ENCODE assay signal across 8 mouse cellular contexts in genomic region chr5:123394303-123394956, GRCm38 (mm10). TPM values are rescaled to one million over a fixed set of nuclear protein-coding genes. Genes with fewer than 3 reads are reported as not detected.
A peak's percentile ranks its signal among the peaks of the same experiment; 100 is the strongest.
DNase-seq lines count a peak whose midpoint lies in the region; ATAC-seq and TF ChIP-seq lines count a peak whose summit lies in the region.

Gene Mlxip (plus strand): TSS chr5:123394798.

- peak within 1 kb of the TSS; percentile 86 for H3K9ac ChIP-seq in heart, embryonic 11.5 days (ENCODE audit: low read depth, low read length)
- H3K9ac ChIP-seq in kidney, embryonic 16.5 days (replicated peaks; ENCODE audit: low read length): peak within 1 kb of the TSS; percentile 81
- peak within 1 kb of the TSS; percentile 93 for H3K9ac ChIP-seq in liver, adult 2 months (ENCODE audit: low read depth, low read length)

- peaks cover 4% of the 10 kb centered on the region; the same call in 1 of the 2 replicates for H3K79me2 ChIP-seq in liver, adult 2 months (ENCODE audit: control insufficient read depth, insufficient read depth, low read length)
- peaks cover 13% of the 10 kb centered on the region for H3K79me2 ChIP-seq in myocyte (ENCODE audit: control insufficient read depth, insufficient read depth)

- TF ChIP-seq POLR2A in liver, adult 2 months (IDR thresholded peaks at IDR 0.05; ENCODE audit: extremely low read depth, insufficient read depth, low read length): peak; percentile 69; the same call in 1 of the 2 replicates
- TF ChIP-seq POLR2A in myocyte (IDR thresholded peaks at IDR 0.05; ENCODE audit: insufficient read length, low read depth): peak; percentile 82

- peak within 1 kb of the TSS; percentile 61 for H3ac ChIP-seq in myocyte (ENCODE audit: control insufficient read depth, insufficient read length)

- H3K4me1 ChIP-seq in heart, embryonic 11.5 days (ENCODE audit: control insufficient read depth, insufficient read depth, low read length): peaks cover 36% of the 10 kb centered on the region
- peaks cover 44% of the 10 kb centered on the region for H3K4me1 ChIP-seq in kidney, embryonic 16.5 days (ENCODE audit: insufficient read depth, low read length)
- peaks cover 3% of the 10 kb centered on the region for H3K4me1 ChIP-seq in liver, adult 2 months (ENCODE audit: control insufficient read depth, insufficient read depth, low read length)

- peak within 1 kb of the TSS; percentile 93 for H3K4me2 ChIP-seq in heart, embryonic 11.5 days
- peak within 1 kb of the TSS; percentile 79 for H3K4me2 ChIP-seq in kidney, embryonic 16.5 days (replicated peaks; ENCODE audit: low read depth, low read length)
- peak within 1 kb of the TSS; percentile 99 for H3K4me2 ChIP-seq in myocyte (ENCODE audit: low read depth)

- no peaks in the 10 kb centered on the region for H3K27me3 ChIP-seq in heart, embryonic 11.5 days (ENCODE audit: control insufficient read depth, insufficient read depth, low read length)
- no peaks in the 10 kb centered on the region for H3K27me3 ChIP-seq in kidney, embryonic 16.5 days (ENCODE audit: insufficient read depth, low read length)
- no peaks in the 10 kb centered on the region for H3K27me3 ChIP-seq in liver, adult 2 months (ENCODE audit: control insufficient read depth, insufficient read depth, low read length)
- no peaks in the 10 kb centered on the region for H3K27me3 ChIP-seq in myocyte (ENCODE audit: control insufficient read depth, insufficient read depth, insufficient read length)
- no peaks in the 10 kb centered on the region for H3K27me3 ChIP-seq in splenic B cell, adult 2 months (ENCODE audit: control insufficient read depth, insufficient read depth, low read length, poor library complexity, severe bottlenecking)

- under 1% methylated on average over 45 of the region's 50 CpGs for WGBS in heart, embryonic 11.5 days (ENCODE audit: insufficient replicate concordance)
- 0% methylated on average over 47 of the region's 50 CpGs for WGBS in kidney, embryonic 16.5 days
- WGBS in liver, adult 2 months: 1% methylated on average over 49 of the region's 50 CpGs

- H3K4me3 ChIP-seq in heart, embryonic 11.5 days (ENCODE audit: low read depth, low read length): peak within 1 kb of the TSS; percentile 76
- peak within 1 kb of the TSS; percentile 89 for H3K4me3 ChIP-seq in kidney, embryonic 16.5 days (ENCODE audit: low read length)
- H3K4me3 ChIP-seq in liver, adult 2 months (ENCODE audit: insufficient read depth, low read depth, low read length): peak within 1 kb of the TSS; percentile 73
- peak within 1 kb of the TSS; percentile 68 for H3K4me3 ChIP-seq in myocyte

- H3K36me3 ChIP-seq in heart, embryonic 11.5 days (ENCODE audit: control insufficient read depth, insufficient read depth, low read length): no peaks in the 10 kb centered on the region
- H3K36me3 ChIP-seq in kidney, embryonic 16.5 days (ENCODE audit: insufficient read depth, low read length): no peaks in the 10 kb centered on the region
- no peaks in the 10 kb centered on the region for H3K36me3 ChIP-seq in liver, adult 2 months (ENCODE audit: control insufficient read depth, insufficient read depth, low read length)
- no peaks in the 10 kb centered on the region for H3K36me3 ChIP-seq in myocyte (ENCODE audit: control insufficient read depth, insufficient read depth)
- no peaks in the 10 kb centered on the region for H3K36me3 ChIP-seq in splenic B cell, adult 2 months (ENCODE audit: control insufficient read depth, insufficient read depth, low read length, poor library complexity, severe bottlenecking)

- peak; percentile 15; the same call in 1 of the 2 replicates for TF ChIP-seq CTCF in liver, adult 2 months (IDR thresholded peaks at IDR 0.05; ENCODE audit: low read depth, low read length)

- peak; percentile 83 to 84 for DNase-seq in B cell, adult 2 months
- DNase-seq in brain, adult 2 months (ENCODE audit: low read depth, low spot score): peak; percentile 98
- DNase-seq in liver, adult 2 months (ENCODE audit: extremely low read depth, low read depth, low spot score): peak; percentile 88
- DNase-seq in splenic B cell, adult 2 months (ENCODE audit: low read depth, low spot score): peak; percentile 92

- H3K27ac ChIP-seq in heart, embryonic 11.5 days (ENCODE audit: low read depth, low read length): peak within 1 kb of the TSS; percentile 94
- H3K27ac ChIP-seq in kidney, embryonic 16.5 days (ENCODE audit: low read length): peak within 1 kb of the TSS; percentile 82
- peak within 1 kb of the TSS; percentile 45 for H3K27ac ChIP-seq in liver, adult 2 months (replicated peaks; ENCODE audit: insufficient read depth, low read depth, low read length)

- H3K9me3 ChIP-seq in heart, embryonic 11.5 days (replicated peaks; ENCODE audit: control insufficient read depth, low read length): no peaks in the 10 kb centered on the region
- H3K9me3 ChIP-seq in kidney, embryonic 16.5 days (ENCODE audit: low read length): no peaks in the 10 kb centered on the region

- ATAC-seq in erythroblast, adult 5-6 weeks (replicated peaks; ENCODE audit: low FRiP score, poor library complexity, severe bottlenecking): peak; percentile 88
- peak; percentile 94 for ATAC-seq in heart, embryonic 11.5 days (replicated peaks; ENCODE audit: insufficient number of reproducible peaks, low FRiP score, low TSS enrichment)
- peak; percentile 99 for ATAC-seq in kidney, embryonic 16.5 days (ENCODE audit: low FRiP score, low TSS enrichment)

TF ChIP-seq in myocyte, 11 proteins besides CTCF, POLR2A, EP300 and RAD21:
- TF ChIP-seq USF1 (IDR thresholded peaks at IDR 0.05; ENCODE audit: low read depth) (peak; percentile 71), E2F4 (IDR thresholded peaks at IDR 0.05; ENCODE audit: insufficient read depth) (no peak), MAX (IDR thresholded peaks at IDR 0.05; ENCODE audit: low read depth) (peak; percentile 54), POLR2AphosphoS2 (IDR thresholded peaks at IDR 0.05; ENCODE audit: insufficient read length, low read depth) (peak; percentile 79), REST (IDR thresholded peaks at IDR 0.05; ENCODE audit: insufficient read depth, insufficient read length) (no peak)

RNA-seq across cellular contexts. Expression of gene Mlxip, which starts in this region (rescaled TPM):
- total RNA-seq in erythroblast, adult 5-6 weeks (2015; ENCODE audit: low replicate concordance): 4.4 and 7.9 TPM in 2 replicates
- 1.5 and 2.5 TPM in 2 replicates for total RNA-seq in erythroblast, adult 5-6 weeks (2017; ENCODE audit: low replicate concordance)
- polyA plus RNA-seq in heart, embryonic 11.5 days (2014; fragmentation: Nextera tagmentation; extraction: Ambion mirVana): 12.0 and 15.2 TPM in 2 replicates
- polyA plus RNA-seq in kidney, embryonic 16.5 days (2015; fragmentation: Nextera tagmentation; extraction: Ambion mirVana): 17.4 and 21.1 TPM in 2 replicates
- total RNA-seq in liver, adult 2 months (2014; rRNA removed): 2.0 and 2.7 TPM in 2 replicates
- polyA plus RNA-seq in liver, adult 2 months (2012; rRNA removed): 3.6 and 5.1 TPM in 2 replicates
- 6.0 TPM for polyA plus RNA-seq in myocyte (2012; fragmentation: generic; extraction: Trizol)

Comparison
In these comparisons a context has a peak if more than half of its experiments do, and no peak if none do; other contexts are left out.
1. Peak in every context shown above with its lines: DNase-seq, ATAC-seq, H3K4me3 ChIP-seq and H3K27ac ChIP-seq.